Mouse (Mus musculus): ENCODE data around the gene Mrps35.

- TF ChIP-seq MAFK (IDR thresholded peaks at IDR 0.05; ENCODE audit: insufficient read depth, low read depth, low read length) (no peak), HCFC1 (IDR thresholded peaks at IDR 0.05; ENCODE audit: borderline replicate concordance, insufficient read depth, low read length) (no peak), CHD2 (IDR thresholded peaks at IDR 0.05; ENCODE audit: low read depth, low read length) (no peak)
These were observed 34.4 kb upstream of the Mrps35 start for GRCm38 (mm10) chr6:147008148-147008547.

All from ES-E14 (cell line).